Mouse (Mus musculus): ENCODE measurements around the gene Wnt5b. TPM values are rescaled to one million over a fixed set of nuclear protein-coding genes. Genes with fewer than 3 reads are reported as not detected.

The Wnt5b gene
- total RNA-seq, 1 experiment: 3.5 TPM

DNA sequence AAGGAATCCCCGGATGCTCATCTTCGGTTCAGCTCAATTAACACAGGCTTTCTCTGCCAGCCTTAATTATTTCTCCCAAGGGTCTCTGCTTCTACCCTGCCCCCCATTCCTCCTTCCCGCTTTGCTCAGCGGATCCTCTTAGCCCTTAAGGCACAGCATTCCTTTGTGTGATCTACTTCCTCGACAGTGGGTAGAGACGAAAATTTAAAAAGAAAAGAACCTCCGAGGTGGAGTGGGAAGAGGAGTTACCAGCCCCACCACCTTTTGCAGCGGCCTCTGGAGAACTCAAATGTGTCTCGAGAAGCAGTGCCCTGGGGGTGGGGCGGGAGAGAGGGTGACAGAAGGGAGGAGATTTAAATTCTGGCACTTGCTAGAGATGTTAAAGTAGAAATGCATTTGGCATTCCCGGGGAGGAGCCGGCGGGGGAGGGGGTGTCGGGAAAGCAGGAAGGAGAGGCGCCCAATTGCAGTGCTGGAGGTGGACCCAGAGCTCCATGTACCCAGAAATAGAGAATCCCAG, 92.1 kb downstream of the Wnt5b start:
- Histone ChIP-seq H3K36me3 (ENCODE audit: control insufficient read depth, insufficient read depth, low read length, poor library complexity, severe bottlenecking) (no peaks in the 10 kb centered on the region), H3K9ac (ENCODE audit: insufficient read depth, low read depth, low read length, poor library complexity, severe bottlenecking) (0 out of 2 replicates have a peak overlapping the region, but pooled peaks have one; percentile 3), H3K4me1 (ENCODE audit: control insufficient read depth in 2 of 2, insufficient read depth in 2 of 2, low read length in 2 of 2, poor library complexity in 1 of 2) (peaks cover 0 to 23% of the 10 kb centered on the region in 2 experiments; a peak in 3 of 4 replicates), H3K9me3 (ENCODE audit: control insufficient read depth, insufficient read depth, low read depth, low read length) (no peaks in the 10 kb centered on the region), H3K27ac (ENCODE audit: insufficient read depth, low read depth, low read length, poor library complexity, severe bottlenecking) (no peak overlapping the region), H3K4me3 (ENCODE audit: insufficient read depth in 1 of 2, low read depth in 1 of 2, low read length in 2 of 2, poor library complexity in 1 of 2, severe bottlenecking in 1 of 2) (peak overlapping the region; percentile 15 to 35)
- TF ChIP-seq HCFC1 (IDR thresholded peaks at IDR 0.05; ENCODE audit: borderline replicate concordance, insufficient read depth, low read length) (no peak), MAFK (IDR thresholded peaks at IDR 0.05; ENCODE audit: insufficient read depth, low read depth, low read length) (no peak), CHD2 (IDR thresholded peaks at IDR 0.05; ENCODE audit: low read depth, low read length) (no peak), ZNF384 (IDR thresholded peaks at IDR 0.05; ENCODE audit: low read depth, low read length) (no peak), ZC3H11A (IDR thresholded peaks at IDR 0.05; ENCODE audit: borderline replicate concordance, low read depth, low read length) (no peak)
- peak; percentile 74 for DNase-seq (ENCODE audit: low read depth, low spot score)
- in situ Hi-C loops (cut with MboI; ENCODE audit: low sequenced_read_pairs in 2 of 2, unreplicated experiment in 2 of 2): no loop called here

- H3K36me3 ChIP-seq (ENCODE audit: control insufficient read depth, insufficient read depth, low read length, poor library complexity, severe bottlenecking): no peaks in the 10 kb centered on the region
- H3K4me3 ChIP-seq (ENCODE audit: insufficient read depth in 1 of 2, low read depth in 1 of 2, low read length in 2 of 2, poor library complexity in 1 of 2, severe bottlenecking in 1 of 2): no peak overlapping the region
- in situ Hi-C loops (cut with MboI; ENCODE audit: low sequenced_read_pairs in 2 of 2, unreplicated experiment in 2 of 2): no loop called here
- peaks cover 0 to 24% of the 10 kb centered on the region in 2 experiments; a peak in 3 of 4 replicates for H3K4me1 ChIP-seq (ENCODE audit: control insufficient read depth in 2 of 2, insufficient read depth in 2 of 2, low read length in 2 of 2, poor library complexity in 1 of 2)
- no peak for DNase-seq (ENCODE audit: low read depth, low spot score)
- no peak overlapping the region for H3K27ac ChIP-seq (ENCODE audit: insufficient read depth, low read depth, low read length, poor library complexity, severe bottlenecking)
- H3K9ac ChIP-seq (ENCODE audit: insufficient read depth, low read depth, low read length, poor library complexity, severe bottlenecking): no peak overlapping the region
- H3K9me3 ChIP-seq (ENCODE audit: control insufficient read depth, insufficient read depth, low read depth, low read length): no peaks in the 10 kb centered on the region
- TF ChIP-seq ZNF384 (IDR thresholded peaks at IDR 0.05; ENCODE audit: low read depth, low read length): no peak
- no peak for TF ChIP-seq MAFK (IDR thresholded peaks at IDR 0.05; ENCODE audit: insufficient read depth, low read depth, low read length)
- TF ChIP-seq CHD2 (IDR thresholded peaks at IDR 0.05; ENCODE audit: low read depth, low read length): no peak
- TF ChIP-seq HCFC1 (IDR thresholded peaks at IDR 0.05; ENCODE audit: borderline replicate concordance, insufficient read depth, low read length): no peak
- TF ChIP-seq ZC3H11A (IDR thresholded peaks at IDR 0.05; ENCODE audit: borderline replicate concordance, low read depth, low read length): no peak
Observed at GRCm38 (mm10) chr6:119450965-119451943, 92.9 kb downstream of the Wnt5b start.

DNA sequence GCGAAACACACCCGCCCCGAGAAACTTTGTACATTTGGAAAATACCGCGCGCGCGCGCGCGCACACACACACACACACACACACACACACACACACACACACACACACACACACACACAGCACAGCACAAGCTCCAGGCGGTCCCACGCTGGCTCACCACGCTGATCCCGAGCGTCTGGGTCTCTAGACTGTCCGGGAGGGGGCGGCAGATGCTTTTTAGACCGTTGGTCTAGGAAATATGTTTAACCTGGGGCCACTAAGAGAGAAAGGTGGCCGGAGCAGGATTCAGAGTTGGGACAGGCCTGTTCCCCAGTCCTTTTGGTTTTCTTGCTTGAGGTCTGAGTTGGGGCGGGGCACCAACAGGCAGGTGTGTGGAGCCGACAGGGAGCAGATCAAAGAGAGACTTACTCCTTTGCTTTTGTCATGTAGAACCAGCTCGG, 95.1 kb downstream of the Wnt5b start:
- peak overlapping the region; percentile 30 to 41 for H3K4me3 ChIP-seq (ENCODE audit: insufficient read depth in 1 of 2, low read depth in 1 of 2, low read length in 2 of 2, poor library complexity in 1 of 2, severe bottlenecking in 1 of 2)
- peak overlapping the region; percentile 51 for H3K27ac ChIP-seq (ENCODE audit: insufficient read depth, low read depth, low read length, poor library complexity, severe bottlenecking)
- peaks cover 0 to 25% of the 10 kb centered on the region in 2 experiments; a peak in 3 of 4 replicates for H3K4me1 ChIP-seq (ENCODE audit: control insufficient read depth in 2 of 2, insufficient read depth in 2 of 2, low read length in 2 of 2, poor library complexity in 1 of 2)
- no peak for TF ChIP-seq CHD2 (IDR thresholded peaks at IDR 0.05; ENCODE audit: low read depth, low read length)
- TF ChIP-seq ZNF384 (IDR thresholded peaks at IDR 0.05; ENCODE audit: low read depth, low read length): no peak
- TF ChIP-seq MAFK (IDR thresholded peaks at IDR 0.05; ENCODE audit: insufficient read depth, low read depth, low read length): no peak
- no peak for TF ChIP-seq HCFC1 (IDR thresholded peaks at IDR 0.05; ENCODE audit: borderline replicate concordance, insufficient read depth, low read length)
- no peak for TF ChIP-seq ZC3H11A (IDR thresholded peaks at IDR 0.05; ENCODE audit: borderline replicate concordance, low read depth, low read length)
- DNase-seq (ENCODE audit: low read depth, low spot score): peak; percentile 82
- H3K9ac ChIP-seq (ENCODE audit: insufficient read depth, low read depth, low read length, poor library complexity, severe bottlenecking): peak overlapping the region; percentile 43; the same call in 1 of the 2 replicates
- H3K36me3 ChIP-seq (ENCODE audit: control insufficient read depth, insufficient read depth, low read length, poor library complexity, severe bottlenecking): no peaks in the 10 kb centered on the region
- no peaks in the 10 kb centered on the region for H3K9me3 ChIP-seq (ENCODE audit: control insufficient read depth, insufficient read depth, low read depth, low read length)
- in situ Hi-C loops (cut with MboI; ENCODE audit: low sequenced_read_pairs in 2 of 2, unreplicated experiment in 2 of 2): no loop called here

GRCm38 (mm10) chr6:119448321-119449059, 95.7 kb downstream of the Wnt5b start:
- in situ Hi-C loops (cut with MboI; ENCODE audit: low sequenced_read_pairs in 2 of 2, unreplicated experiment in 2 of 2): no loop called here
- DNase-seq (ENCODE audit: low read depth, low spot score): peak; percentile 56
- H3K9ac ChIP-seq (ENCODE audit: insufficient read depth, low read depth, low read length, poor library complexity, severe bottlenecking): peak overlapping the region; percentile 43; the same call in 1 of the 2 replicates
- no peaks in the 10 kb centered on the region for H3K36me3 ChIP-seq (ENCODE audit: control insufficient read depth, insufficient read depth, low read length, poor library complexity, severe bottlenecking)
- H3K9me3 ChIP-seq (ENCODE audit: control insufficient read depth, insufficient read depth, low read depth, low read length): no peaks in the 10 kb centered on the region
- H3K27ac ChIP-seq (ENCODE audit: insufficient read depth, low read depth, low read length, poor library complexity, severe bottlenecking): peak overlapping the region; percentile 51
- peaks cover 0 to 30% of the 10 kb centered on the region in 2 experiments; a peak in 3 of 4 replicates for H3K4me1 ChIP-seq (ENCODE audit: control insufficient read depth in 2 of 2, insufficient read depth in 2 of 2, low read length in 2 of 2, poor library complexity in 1 of 2)
- TF ChIP-seq MAFK (IDR thresholded peaks at IDR 0.05; ENCODE audit: insufficient read depth, low read depth, low read length) (no peak), CHD2 (IDR thresholded peaks at IDR 0.05; ENCODE audit: low read depth, low read length) (no peak), ZNF384 (IDR thresholded peaks at IDR 0.05; ENCODE audit: low read depth, low read length) (no peak), HCFC1 (IDR thresholded peaks at IDR 0.05; ENCODE audit: borderline replicate concordance, insufficient read depth, low read length) (no peak), ZC3H11A (IDR thresholded peaks at IDR 0.05; ENCODE audit: borderline replicate concordance, low read depth, low read length) (no peak)
- H3K4me3 ChIP-seq (ENCODE audit: insufficient read depth in 1 of 2, low read depth in 1 of 2, low read length in 2 of 2, poor library complexity in 1 of 2, severe bottlenecking in 1 of 2): peak overlapping the region; percentile 4 to 41
